Mouse (Mus musculus) C2C12 (cell line): Measurements from ENCODE around the gene Ptpn22.
"Not testable (repeated sequence)": the region's sequence is repeated elsewhere in the genome, so short reads cannot be mapped to it uniquely, and the experiment has no call there.

Source experiments
- CEBPB ChIP-seq: IDR thresholded peaks from one replicate; pipeline ENCODE4 v1.6.1; 2011; ENCODE audit warnings: low read depth, mild to moderate bottlenecking, control low read depth, moderate library complexity
- CTCF ChIP-seq: IDR thresholded peaks from one replicate; pipeline ENCODE4 v1.5.1; 2011; ENCODE audit not compliant: control insufficient read depth, insufficient read depth, insufficient read length
- MAX ChIP-seq: IDR thresholded peaks from one replicate; pipeline ENCODE4 v1.6.1; 2011; ENCODE audit warnings: mild to moderate bottlenecking, control low read depth
- MYOD1 ChIP-seq: IDR thresholded peaks from one replicate; pipeline ENCODE4 v1.6.1; 2011; ENCODE audit warnings: low read depth; ENCODE audit not compliant: control insufficient read depth, insufficient read length
- MYOG ChIP-seq: IDR thresholded peaks from one replicate; pipeline ENCODE4 v1.6.1; 2011; ENCODE audit not compliant: control insufficient read depth, insufficient read length; ENCODE audit errors: extremely low read depth
- USF1 ChIP-seq: IDR thresholded peaks from one replicate; pipeline ENCODE4 v1.6.1; 2011; ENCODE audit warnings: low read depth, mild to moderate bottlenecking, control low read depth, moderate library complexity

DNA sequence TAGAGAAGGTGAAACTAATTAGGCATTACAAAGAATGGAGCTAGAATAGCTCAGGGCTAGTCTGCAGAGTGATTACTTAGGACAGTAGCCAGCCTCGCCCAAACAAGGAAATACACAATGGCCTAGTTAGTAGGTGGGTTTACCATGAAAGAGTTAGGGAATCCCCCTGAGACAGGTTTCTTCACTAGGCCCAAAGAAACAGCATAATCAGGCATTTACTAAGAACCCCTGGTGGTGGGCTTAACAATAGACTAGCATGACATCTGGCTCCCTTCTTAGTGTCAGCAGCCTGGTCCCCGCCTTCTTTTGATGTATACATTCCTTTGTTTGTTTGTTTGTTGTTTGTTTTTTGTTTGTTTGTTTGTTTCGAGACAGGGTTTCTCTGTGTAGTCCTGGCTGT, 19.4 kb upstream of the Ptpn22 start:
- TF ChIP-seq CTCF, MAX, MYOD1, MYOG, USF1, CEBPB: not testable (repeated sequence)
